Mouse (Mus musculus) heart, embryonic 13.5 days (tissue): ENCODE results near the gene Prkag2. TPM values are rescaled to one million over a fixed set of nuclear protein-coding genes. Genes with fewer than 3 reads are reported as not detected.
A peak's percentile ranks its signal among the peaks of the same experiment; 100 is the strongest.
"Not testable (repeated sequence)": the region's sequence is repeated elsewhere in the genome, so short reads cannot be mapped to it uniquely, and the experiment has no call there.

Experiments
- ATAC-seq: fragments of 200-750 bp; cut with Nextera tagmentation; 2 replicates; pipeline ENCODE4 v1.8.0; 2017; ENCODE audit warnings: moderate TSS enrichment; ENCODE audit not compliant: insufficient number of reproducible peaks, low FRiP score, low TSS enrichment; ENCODE audit errors: extremely low read depth
- H3K27ac ChIP-seq: fragments of 300-500 bp; sonication (generic); replicated peaks from 2 replicates; pipeline ENCODE4 v1.5.1; 2015; ENCODE audit warnings: moderate library complexity, mild to moderate bottlenecking, inconsistent platforms
- H3K27me3 ChIP-seq: fragments of 300-500 bp; sonication (generic); replicated peaks from 2 replicates; pipeline ENCODE4 v1.6.1; 2015; ENCODE audit warnings: mild to moderate bottlenecking, inconsistent platforms
- H3K36me3 ChIP-seq: fragments of 300-500 bp; sonication (generic); 2 replicates; pipeline ENCODE4 v1.6.1; 2015; ENCODE audit warnings: mild to moderate bottlenecking, inconsistent platforms
- H3K4me1 ChIP-seq: fragments of 300-500 bp; sonication (generic); 2 replicates; pipeline ENCODE4 v1.6.1; 2015; ENCODE audit warnings: inconsistent platforms
- H3K4me2 ChIP-seq: fragments of 300-500 bp; sonication (generic); 2 replicates; pipeline ENCODE4 v1.6.1; 2015; ENCODE audit warnings: inconsistent platforms, mild to moderate bottlenecking, moderate library complexity
- H3K4me3 ChIP-seq: fragments of 300-500 bp; sonication (generic); 2 replicates; pipeline ENCODE4 v1.5.1; 2015; ENCODE audit warnings: moderate library complexity, mild to moderate bottlenecking, inconsistent platforms
- H3K9ac ChIP-seq: fragments of 300-500 bp; sonication (generic); 2 replicates; pipeline ENCODE4 v1.6.1; 2015; ENCODE audit warnings: inconsistent platforms, mild to moderate bottlenecking, moderate library complexity
- H3K9me3 ChIP-seq: fragments of 300-500 bp; sonication (generic); 2 replicates; pipeline ENCODE4 v1.6.1; 2016; ENCODE audit warnings: inconsistent platforms
- WGBS: fragments of 180-500 bp; shearing (Covaris S2); methylation state at CpG from one replicate; pipeline ENCODE4 v1.1.7; 2015; ENCODE audit warnings: mixed read lengths; 5-methylcytosine and 5-hydroxymethylcytosine counted together
- polyA plus RNA-seq: library from polyadenylated mRNA; unstranded; fragments of >200 nt; fragmentation: Nextera tagmentation; extraction: Ambion mirVana; gene quantifications from 2 replicates; pipeline ENCODE4 v1.2.1, GENCODE M21; 2015

Prkag2 gene
- polyA plus RNA-seq, 1 experiment from 2014 or later = 83.7 TPM

DNA sequence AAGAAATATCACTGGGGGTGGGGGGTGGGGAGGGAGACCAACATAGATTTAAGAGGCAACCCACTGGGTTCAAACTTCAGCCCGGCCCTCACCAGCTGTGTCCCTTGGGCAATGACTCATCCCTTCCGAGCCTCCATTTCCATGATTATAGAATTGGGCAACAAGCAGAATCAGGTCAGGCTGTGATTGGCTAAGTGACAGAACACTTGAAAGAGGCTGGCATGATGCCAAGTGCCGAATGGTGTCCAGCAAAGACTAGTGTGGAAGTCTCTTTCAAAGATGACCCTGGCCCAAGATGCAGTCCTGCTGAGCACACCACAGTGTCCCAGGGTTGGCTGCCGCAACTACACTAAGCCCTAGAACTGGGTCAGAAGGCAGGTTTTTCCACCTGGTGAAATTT, 14.2 kb downstream of the Prkag2 start:
- Histone ChIP-seq H3K9ac (no peak overlapping the region), H3K9me3 (no peaks in the 10 kb centered on the region), H3K27ac (peak overlapping the region; percentile 42; the same call in 1 of the 2 replicates), H3K36me3 (no peaks in the 10 kb centered on the region), H3K4me2 (no peak overlapping the region), H3K4me3 (no peak overlapping the region), H3K4me1 (peaks cover 48% of the 10 kb centered on the region), H3K27me3 (no peaks in the 10 kb centered on the region)
- no peak for ATAC-seq
- WGBS = 28% methylated on average over 4 of the region's 4 CpGs

DNA sequence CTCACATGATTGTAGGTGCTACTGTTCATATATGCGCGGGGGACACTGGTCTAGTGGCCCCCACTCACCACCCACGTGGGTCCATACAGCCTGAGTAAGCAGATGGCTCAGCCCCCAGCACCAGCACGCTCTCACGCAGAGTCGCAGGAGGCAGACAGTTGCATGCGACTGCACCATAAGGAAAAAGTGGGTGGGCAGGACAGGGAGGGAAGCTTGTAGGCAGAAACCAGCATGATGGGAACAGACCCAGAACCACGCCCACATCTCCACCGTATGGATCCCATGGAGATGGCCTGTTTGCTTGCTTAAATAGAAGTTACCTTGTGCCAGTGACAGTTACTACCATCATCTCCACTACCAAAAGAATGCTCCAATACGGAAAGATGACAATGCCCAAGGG, 15.3 kb downstream of the Prkag2 start:
- Histone ChIP-seq H3K36me3 (no peaks in the 10 kb centered on the region), H3K9ac (no peak overlapping the region; the same call in 1 of the 2 replicates), H3K9me3 (no peaks in the 10 kb centered on the region), H3K27ac (no peak overlapping the region), H3K4me2 (no peak overlapping the region), H3K27me3 (0 out of 2 replicates have a peak, but pooled peaks cover 4% of the 10 kb centered on the region), H3K4me3 (no peak overlapping the region), H3K4me1 (peaks cover 48% of the 10 kb centered on the region)
- WGBS = 85% methylated on average over 10 of the region's 10 CpGs
- ATAC-seq = peak; percentile 19; the same call in 1 of the 2 replicates

DNA sequence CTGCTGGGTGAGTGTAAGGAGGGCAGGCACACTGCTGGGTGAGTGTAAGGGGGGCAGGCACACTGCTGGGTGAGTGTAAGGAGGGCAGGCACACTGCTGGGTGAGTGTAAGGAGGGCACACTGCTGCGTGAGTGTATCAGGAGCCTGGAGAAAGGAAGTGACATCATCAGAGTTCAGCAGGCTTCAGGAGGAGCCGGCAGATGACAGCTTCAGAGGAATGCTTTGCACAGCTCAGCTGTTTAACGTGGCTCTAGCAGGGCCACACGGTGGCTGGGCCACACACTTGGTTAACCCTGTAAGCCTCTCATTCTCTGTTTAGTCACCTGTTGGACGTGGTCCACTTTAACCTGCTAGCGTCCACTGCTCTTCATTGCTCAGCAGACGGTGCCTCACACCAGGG, 16.6 kb downstream of the Prkag2 start:
- no peaks in the 10 kb centered on the region for H3K36me3 ChIP-seq
- H3K9me3 ChIP-seq = no peaks in the 10 kb centered on the region
- H3K4me1 ChIP-seq = peaks cover 53% of the 10 kb centered on the region
- 0 out of 2 replicates have a peak, but pooled peaks cover 4% of the 10 kb centered on the region for H3K27me3 ChIP-seq
- no peak for ATAC-seq
- no peak overlapping the region for H3K9ac ChIP-seq
- no peak overlapping the region for H3K4me2 ChIP-seq
- no peak overlapping the region for H3K27ac ChIP-seq
- WGBS = 38% methylated on average over 7 of the region's 7 CpGs
- no peak overlapping the region for H3K4me3 ChIP-seq

DNA sequence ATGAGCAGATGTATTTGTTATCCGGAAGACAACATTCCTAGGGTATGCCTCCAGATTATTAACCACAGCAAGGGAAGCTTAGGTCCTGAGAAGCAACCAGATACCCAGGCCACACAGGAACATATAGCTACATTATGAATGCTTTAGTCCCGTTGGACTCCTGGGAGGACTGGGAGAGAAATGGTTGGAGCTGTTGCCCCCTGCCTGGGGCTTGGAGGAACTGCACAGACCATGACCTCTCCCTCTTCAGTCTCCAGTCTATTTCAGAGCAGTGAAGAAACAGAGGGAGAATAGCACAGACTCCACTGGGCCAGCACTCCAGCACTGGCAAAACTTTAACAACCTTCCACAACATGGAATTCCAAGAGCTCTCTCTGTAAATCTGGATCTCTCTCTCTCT, 17.9 kb downstream of the Prkag2 start:
- no peak for ATAC-seq
- no peak overlapping the region for H3K4me2 ChIP-seq
- 34% methylated on average over 2 of the region's 2 CpGs for WGBS
- no peak overlapping the region for H3K9ac ChIP-seq
- H3K9me3 ChIP-seq = no peaks in the 10 kb centered on the region
- peaks cover 44% of the 10 kb centered on the region for H3K4me1 ChIP-seq
- no peak overlapping the region for H3K27ac ChIP-seq
- 0 out of 2 replicates have a peak, but pooled peaks cover 4% of the 10 kb centered on the region for H3K27me3 ChIP-seq
- H3K36me3 ChIP-seq = no peaks in the 10 kb centered on the region
- no peak overlapping the region for H3K4me3 ChIP-seq

DNA sequence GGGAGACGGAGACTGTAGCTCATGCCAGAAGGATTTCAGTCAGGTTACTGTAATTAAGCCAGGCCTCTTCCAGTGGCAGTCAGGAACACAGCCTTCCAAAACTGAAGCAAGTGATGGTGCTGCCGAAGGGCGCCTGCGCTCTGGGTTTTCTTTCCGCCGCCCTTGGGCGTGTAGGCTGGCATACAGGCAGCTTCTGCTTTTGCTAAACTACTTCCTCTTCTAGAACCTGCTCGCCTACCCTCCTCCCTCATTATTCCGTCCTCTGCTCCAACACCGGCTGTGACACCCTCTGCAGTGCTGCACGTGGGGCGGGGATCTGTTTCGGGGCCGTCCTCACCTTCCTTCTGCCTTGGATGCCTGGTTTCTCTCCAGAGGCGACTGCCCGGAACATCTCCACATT, 18.9 kb downstream of the Prkag2 start:
- no peak overlapping the region for H3K4me2 ChIP-seq
- no peaks in the 10 kb centered on the region for H3K36me3 ChIP-seq
- H3K4me3 ChIP-seq = no peak overlapping the region
- H3K9me3 ChIP-seq = no peaks in the 10 kb centered on the region
- WGBS = 67% methylated on average over 16 of the region's 16 CpGs
- H3K4me1 ChIP-seq = peaks cover 36% of the 10 kb centered on the region
- 0 out of 2 replicates have a peak, but pooled peaks cover 4% of the 10 kb centered on the region for H3K27me3 ChIP-seq
- no peak for ATAC-seq
- no peak overlapping the region for H3K9ac ChIP-seq
- no peak overlapping the region for H3K27ac ChIP-seq

DNA sequence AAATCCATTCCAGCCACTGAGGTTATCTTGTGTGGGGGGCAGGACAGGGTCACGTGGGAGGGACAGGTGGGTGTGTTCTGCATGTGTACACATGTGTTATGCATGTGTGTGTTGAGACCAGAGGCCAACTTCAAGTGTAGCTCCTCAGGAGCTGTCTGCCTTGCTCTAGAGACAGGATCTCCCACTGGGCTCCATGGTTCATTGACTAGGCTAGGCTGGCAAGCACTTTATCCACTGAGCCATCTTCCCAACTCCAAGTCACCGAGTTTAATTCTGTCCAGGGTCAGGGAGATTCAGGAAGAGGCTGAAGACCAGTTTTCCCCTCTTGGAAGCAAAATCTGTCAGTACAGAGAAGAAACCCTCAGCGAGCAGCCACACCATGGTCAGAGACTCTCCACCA, 19.4 kb downstream of the Prkag2 start:
- no peak overlapping the region for H3K4me3 ChIP-seq
- H3K9me3 ChIP-seq = no peaks in the 10 kb centered on the region
- H3K4me1 ChIP-seq = peaks cover 31% of the 10 kb centered on the region
- no peaks in the 10 kb centered on the region for H3K36me3 ChIP-seq
- WGBS = 75% methylated on average over 3 of the region's 3 CpGs
- no peak overlapping the region for H3K9ac ChIP-seq
- ATAC-seq = no peak
- no peak overlapping the region for H3K4me2 ChIP-seq
- H3K27me3 ChIP-seq = 0 out of 2 replicates have a peak, but pooled peaks cover 4% of the 10 kb centered on the region
- no peak overlapping the region for H3K27ac ChIP-seq

DNA sequence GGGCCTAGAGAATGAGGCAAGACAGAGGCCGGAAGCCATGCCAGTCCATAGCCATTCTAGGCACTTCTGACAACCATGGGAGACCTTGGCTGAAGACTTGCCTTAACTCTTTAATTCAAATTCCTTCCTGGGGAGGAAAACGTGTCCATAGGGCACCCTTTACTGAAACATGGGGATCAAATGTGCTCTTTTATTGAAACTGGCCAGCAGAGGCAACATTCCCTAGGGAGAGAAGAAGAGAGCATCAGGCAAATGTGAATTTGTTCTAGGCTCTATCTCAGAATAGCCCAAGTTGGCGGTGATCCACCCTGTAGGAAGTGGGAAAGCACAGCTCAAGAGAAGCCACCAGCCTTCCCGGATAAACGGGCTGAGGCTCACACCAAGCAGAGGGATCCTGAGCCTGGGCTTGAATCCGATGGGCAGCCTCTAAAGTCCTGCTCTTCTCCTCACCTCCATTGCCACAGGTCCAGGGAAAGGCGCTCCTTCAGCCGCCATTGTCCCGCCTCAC, 19.9 kb downstream of the Prkag2 start:
- 80% methylated on average over 9 of the region's 9 CpGs for WGBS
- Histone ChIP-seq H3K27ac (no peak overlapping the region), H3K36me3 (no peaks in the 10 kb centered on the region), H3K4me1 (peaks cover 26% of the 10 kb centered on the region), H3K9me3 (no peaks in the 10 kb centered on the region), H3K27me3 (0 out of 2 replicates have a peak, but pooled peaks cover 4% of the 10 kb centered on the region), H3K4me2 (no peak overlapping the region), H3K4me3 (no peak overlapping the region), H3K9ac (no peak overlapping the region)
- ATAC-seq = no peak

DNA sequence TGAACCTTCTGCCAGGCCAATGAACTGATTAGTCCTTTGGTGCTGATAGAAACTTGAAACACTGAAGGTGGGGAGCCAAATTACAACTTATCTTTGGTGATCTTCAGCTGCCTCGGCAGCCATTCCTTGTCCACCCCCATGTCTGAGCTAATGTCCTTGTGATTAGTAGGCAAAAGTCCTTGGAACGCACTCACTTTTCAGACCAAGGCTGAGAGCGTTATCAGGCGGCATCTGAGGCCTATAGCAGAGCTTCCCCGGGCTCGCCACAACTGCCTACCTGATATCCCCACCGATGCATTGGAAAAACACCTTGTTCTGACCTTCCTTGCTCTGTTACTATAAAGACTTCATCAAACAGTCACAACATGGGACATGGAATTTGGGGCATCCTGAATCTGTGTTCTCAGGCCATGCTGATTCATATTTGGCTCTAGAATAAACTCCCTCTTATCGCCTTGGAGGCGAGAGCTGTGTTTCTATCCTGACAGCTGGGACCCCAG, 20.6 kb downstream of the Prkag2 start:
- H3K9me3 ChIP-seq = no peaks in the 10 kb centered on the region
- no peak overlapping the region for H3K4me2 ChIP-seq
- 0 out of 2 replicates have a peak, but pooled peaks cover 4% of the 10 kb centered on the region for H3K27me3 ChIP-seq
- no peak overlapping the region for H3K9ac ChIP-seq
- no peak overlapping the region for H3K4me3 ChIP-seq
- H3K4me1 ChIP-seq = peaks cover 21% of the 10 kb centered on the region
- no peak overlapping the region for H3K27ac ChIP-seq
- 74% methylated on average over 9 of the region's 9 CpGs for WGBS
- no peak for ATAC-seq
- H3K36me3 ChIP-seq = no peaks in the 10 kb centered on the region

DNA sequence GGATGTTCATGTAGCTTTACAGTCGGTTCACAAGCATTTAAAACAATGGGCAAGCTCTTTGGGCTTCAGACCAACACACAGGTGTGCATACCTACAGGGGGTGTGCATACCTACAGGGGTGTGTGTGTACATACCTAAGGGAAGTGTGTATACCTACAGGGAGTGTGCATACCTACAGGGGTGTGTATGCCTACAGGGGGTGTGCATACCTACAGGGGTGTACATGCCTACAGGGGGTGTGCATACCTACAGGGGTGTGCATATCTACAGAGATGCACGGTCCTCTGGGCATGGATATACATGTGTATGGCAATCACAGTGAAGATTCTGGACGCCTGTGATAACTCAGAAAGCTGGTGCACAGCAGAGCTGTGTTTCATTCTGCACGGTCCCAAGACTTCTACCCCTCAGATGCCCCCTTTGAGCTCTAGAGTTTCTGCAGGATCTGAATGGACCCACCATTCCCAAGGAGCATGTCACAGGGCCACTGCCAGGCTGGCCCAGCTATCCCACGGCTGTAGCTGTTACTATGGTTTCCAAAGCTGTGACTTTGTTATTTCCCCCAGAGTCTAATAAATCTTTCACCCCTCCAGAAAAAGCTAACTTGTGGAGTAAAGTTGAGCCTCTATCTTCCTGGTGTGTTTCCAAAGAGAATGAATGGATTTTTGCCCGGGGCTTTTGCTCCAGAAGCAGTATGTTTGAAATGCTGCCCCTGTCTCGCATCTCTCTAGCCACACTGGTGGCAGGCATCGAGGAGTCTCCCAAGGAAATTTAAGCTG, 22.4 kb downstream of the Prkag2 start:
- H3K9me3 ChIP-seq = no peaks in the 10 kb centered on the region
- H3K4me2 ChIP-seq = no peak overlapping the region
- H3K4me3 ChIP-seq = no peak overlapping the region
- 0 out of 2 replicates have a peak, but pooled peaks cover 4% of the 10 kb centered on the region for H3K27me3 ChIP-seq
- H3K9ac ChIP-seq = no peak overlapping the region
- H3K27ac ChIP-seq = no peak overlapping the region
- H3K36me3 ChIP-seq = no peaks in the 10 kb centered on the region
- H3K4me1 ChIP-seq = peaks cover 10% of the 10 kb centered on the region
- WGBS = 75% methylated on average over 8 of the region's 8 CpGs
- ATAC-seq = no peak

DNA sequence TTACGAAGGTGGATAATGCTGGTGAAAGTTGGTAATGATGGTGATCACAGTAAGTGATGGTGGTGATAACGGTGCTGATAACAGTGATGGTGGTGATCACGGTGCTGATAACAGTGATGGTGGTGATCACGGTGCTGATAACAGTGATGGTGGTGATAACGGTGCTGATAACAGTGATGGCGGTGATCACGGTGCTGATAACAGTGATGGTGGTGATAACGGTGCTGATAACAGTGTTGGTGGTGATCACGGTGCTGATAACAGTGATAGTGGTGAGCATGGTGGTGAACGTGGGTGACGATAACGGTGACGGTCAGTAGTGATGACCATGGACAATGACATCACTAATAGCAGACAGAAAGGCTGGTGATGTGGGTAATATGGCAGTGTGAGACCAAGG, 23.2 kb downstream of the Prkag2 start:
- H3K27me3 ChIP-seq, H3K4me2 ChIP-seq, H3K36me3 ChIP-seq, H3K27ac ChIP-seq, ATAC-seq, H3K9me3 ChIP-seq, H3K4me3 ChIP-seq, H3K4me1 ChIP-seq, H3K9ac ChIP-seq: not testable (repeated sequence)
- WGBS = 89% methylated on average over 13 of the region's 13 CpGs

DNA sequence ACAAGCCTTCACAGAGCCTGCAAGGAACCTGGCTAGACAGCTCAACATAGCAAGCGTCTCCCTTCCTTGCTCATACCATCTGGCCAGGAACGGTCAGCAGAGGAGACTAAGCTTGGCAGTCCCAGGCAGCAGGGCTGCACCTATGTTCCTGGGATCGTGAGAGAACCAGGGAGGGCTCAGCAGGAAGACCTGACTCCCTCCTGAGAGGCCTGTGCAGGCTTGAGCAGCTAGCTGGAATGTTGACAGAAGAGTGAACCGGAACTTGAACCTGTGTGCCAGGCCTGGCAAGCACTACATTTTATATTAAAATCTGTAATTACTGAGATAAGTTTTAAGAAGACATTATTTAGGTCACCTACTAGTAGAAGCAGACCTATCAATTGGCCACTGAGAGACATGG, 24.8 kb downstream of the Prkag2 start:
- WGBS = 74% methylated on average over 4 of the region's 4 CpGs
- ATAC-seq = no peak
- H3K36me3 ChIP-seq = no peaks in the 10 kb centered on the region
- peaks cover 10% of the 10 kb centered on the region for H3K4me1 ChIP-seq
- no peak overlapping the region for H3K9ac ChIP-seq
- H3K4me2 ChIP-seq = no peak overlapping the region
- H3K4me3 ChIP-seq = no peak overlapping the region
- no peaks in the 10 kb centered on the region for H3K9me3 ChIP-seq
- no peaks in the 10 kb centered on the region for H3K27me3 ChIP-seq
- no peak overlapping the region for H3K27ac ChIP-seq

DNA sequence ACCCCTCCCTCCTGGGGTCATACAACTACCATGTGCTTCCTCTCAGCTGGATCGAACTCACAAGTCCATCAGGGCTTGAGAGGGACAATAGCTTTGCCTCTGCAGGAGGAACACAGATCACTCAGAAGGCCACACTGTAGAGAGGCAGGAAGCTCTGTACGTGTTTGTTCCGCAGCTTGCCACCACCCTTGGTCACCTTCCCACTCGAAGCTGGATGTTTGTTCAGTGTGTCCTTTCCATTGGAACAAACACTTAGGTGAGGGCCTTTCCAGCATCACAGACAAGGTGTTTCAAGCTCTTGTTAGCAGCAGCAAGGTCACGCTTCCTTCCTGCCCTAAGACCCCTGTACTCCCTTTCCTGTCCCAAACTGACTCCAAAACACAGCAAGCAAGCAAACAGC, 30.6 kb downstream of the Prkag2 start:
- Histone ChIP-seq H3K27me3 (no peaks in the 10 kb centered on the region), H3K9me3 (no peaks in the 10 kb centered on the region), H3K27ac (no peak overlapping the region), H3K36me3 (no peaks in the 10 kb centered on the region), H3K9ac (no peak overlapping the region), H3K4me2 (no peak overlapping the region), H3K4me1 (peaks cover 34% of the 10 kb centered on the region), H3K4me3 (no peak overlapping the region)
- WGBS = 64% methylated on average over 5 of the region's 5 CpGs
- ATAC-seq = no peak
